Mouse (Mus musculus) erythroblast, embryonic 14.5 days (primary cell): ENCODE measurements around the gene Pcnx.

Experiments used
- GATA1 ChIP-seq: IDR thresholded peaks from 2 replicates; pipeline ENCODE4 v1.6.1; 2012; ENCODE audit warnings: low read length, inconsistent platforms, mixed read lengths
- TAL1 ChIP-seq: IDR thresholded peaks from 3 replicates; pipeline ENCODE4 v1.6.1; 2012; ENCODE audit warnings: low read length, inconsistent platforms, mixed read lengths

DNA sequence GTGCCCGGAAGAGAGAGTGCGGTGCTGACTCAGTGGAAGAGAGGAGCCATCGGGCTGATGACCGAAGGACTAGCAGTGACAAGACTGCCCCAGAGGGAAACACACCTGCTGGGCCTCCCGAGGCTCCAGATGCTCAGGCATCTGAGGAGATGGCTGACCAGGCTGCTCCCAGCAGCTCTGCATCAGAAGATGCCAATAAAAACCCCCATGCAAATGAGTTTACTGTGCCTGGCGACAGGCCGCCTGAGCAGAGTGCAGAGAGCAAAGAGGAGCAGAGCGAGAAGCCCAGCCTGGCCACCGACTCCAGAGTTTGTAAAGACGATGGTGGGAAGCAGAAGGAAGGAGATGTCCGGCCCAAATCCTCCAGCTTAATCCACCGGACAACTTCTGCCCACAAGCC, 58.5 kb downstream of the Pcnx start:
- no peak for TF ChIP-seq GATA1
- no peak for TF ChIP-seq TAL1
